Comparison of ENCODE assay signal across 9 mouse cellular contexts in genomic region chr14:22649985-22650984, GRCm38 (mm10).
DNase-seq lines count a peak whose midpoint lies in the region; ATAC-seq and TF ChIP-seq lines count a peak whose summit lies in the region.
"Had no signal": no experiment of that assay in that cellular context is flagged by ENCODE, and none has a peak within 500 bp of the region (broad histone marks: within the 10 kb centered on the region; RNA-seq: fewer than 3 reads in every experiment).

No protein-coding gene starts in this region.

- H3K4me2 ChIP-seq in liver, postnatal 0 days (ENCODE audit: low read depth, low read length) = no peak overlapping the region
- no peak overlapping the region for H3K4me2 ChIP-seq in midbrain, postnatal 0 days (ENCODE audit: low read depth, low read length, poor library complexity, severe bottlenecking)

- TF ChIP-seq CTCF in gastrocnemius, adult 2 months (IDR thresholded peaks at IDR 0.05) = no peak
- TF ChIP-seq CTCF in liver, postnatal 0 days (IDR thresholded peaks at IDR 0.05; ENCODE audit: low read depth) = no peak
- TF ChIP-seq CTCF in midbrain, postnatal 0 days (IDR thresholded peaks at IDR 0.05) = no peak

- peak; percentile 37 for DNase-seq in adrenal gland, postnatal 14 days
- no peak for DNase-seq in adrenal gland, postnatal 4 days (ENCODE audit: low spot score in 2 of 2)
- DNase-seq in gastrocnemius, adult 2 months = peak; percentile 76
- DNase-seq in kidney, adult 9 months = peak; percentile 54
- peak; percentile 71 for DNase-seq in lung, postnatal 14 days
- no peak for DNase-seq in liver, postnatal 0 days
- no peak for DNase-seq in midbrain, postnatal 0 days (ENCODE audit: low spot score)
- no peak for DNase-seq in spleen, postnatal 10 days (ENCODE audit: low spot score in 2 of 2)

- H3K27me3 ChIP-seq in liver, postnatal 0 days (ENCODE audit: insufficient read depth, low read length) = no peaks in the 10 kb centered on the region
- H3K27me3 ChIP-seq in midbrain, postnatal 0 days (ENCODE audit: insufficient read depth, low read length) = no peaks in the 10 kb centered on the region
- H3K27me3 ChIP-seq: megakaryocyte, embryonic 14.5 days had no signal

- no peak overlapping the region for H3K9ac ChIP-seq in liver, postnatal 0 days (replicated peaks)
- H3K9ac ChIP-seq in midbrain, postnatal 0 days (replicated peaks; ENCODE audit: low read length, poor library complexity, severe bottlenecking) = no peak overlapping the region

- peak overlapping the region; percentile 86 for H3K27ac ChIP-seq in gastrocnemius, adult 2 months
- no peak overlapping the region for H3K27ac ChIP-seq in liver, postnatal 0 days (ENCODE audit: low read depth)
- H3K27ac ChIP-seq in midbrain, postnatal 0 days (ENCODE audit: low read depth, low read length) = no peak overlapping the region

- 57% methylated on average over 17 of the region's 17 CpGs for WGBS in liver, postnatal 0 days (ENCODE audit: insufficient replicate concordance)
- 78% methylated on average over 17 of the region's 17 CpGs for WGBS in midbrain, postnatal 0 days

- H3K9me3 ChIP-seq in liver, postnatal 0 days (ENCODE audit: low read length) = no peaks in the 10 kb centered on the region
- H3K9me3 ChIP-seq in midbrain, postnatal 0 days (ENCODE audit: low read length) = no peaks in the 10 kb centered on the region
- H3K9me3 ChIP-seq: megakaryocyte, embryonic 14.5 days had no signal

- intact Hi-C loops in gastrocnemius, adult 2 months (cut with DNase I) = loop anchor here (1.0 to 5.0 kb wide), 3 partner anchors 23 to 663 kb away; partner anchors contain the start of gene Zfp503

- no peak for ATAC-seq in liver, postnatal 0 days
- ATAC-seq in midbrain, postnatal 0 days (ENCODE audit: low FRiP score) = no peak

- peak overlapping the region; percentile 40 for H3K4me3 ChIP-seq in gastrocnemius, adult 2 months
- no peak overlapping the region for H3K4me3 ChIP-seq in liver, postnatal 0 days (ENCODE audit: low read depth, low read length)
- no peak overlapping the region for H3K4me3 ChIP-seq in midbrain, postnatal 0 days (ENCODE audit: low read depth, low read length)
- H3K4me3 ChIP-seq: megakaryocyte, embryonic 14.5 days had no signal

- no peaks in the 10 kb centered on the region for H3K36me3 ChIP-seq in liver, postnatal 0 days (replicated peaks; ENCODE audit: insufficient read depth, low read length)
- H3K36me3 ChIP-seq in midbrain, postnatal 0 days (ENCODE audit: insufficient read depth, low read length) = no peaks in the 10 kb centered on the region

- no peaks in the 10 kb centered on the region for H3K4me1 ChIP-seq in liver, postnatal 0 days (ENCODE audit: insufficient read depth)
- H3K4me1 ChIP-seq in midbrain, postnatal 0 days (ENCODE audit: insufficient read depth, low read length) = no peaks in the 10 kb centered on the region

- TF ChIP-seq EP300 in liver, postnatal 0 days (IDR thresholded peaks at IDR 0.05; ENCODE audit: low read depth) = no peak

Comparison
In these comparisons a context has a peak if more than half of its experiments do, and no peak if none do; other contexts are left out.
1. DNase-seq: peak in adrenal gland, postnatal 14 days (single experiment), gastrocnemius, adult 2 months (single experiment), kidney, adult 9 months (single experiment) and lung, postnatal 14 days (single experiment); none in adrenal gland, postnatal 4 days (0 of 2), liver, postnatal 0 days (single experiment), midbrain, postnatal 0 days (single experiment) and spleen, postnatal 10 days (0 of 2).